Mouse (Mus musculus) heart, embryonic 11.5 days (tissue): Measurements from ENCODE around the gene Gm11042. TPM values are rescaled to one million over a fixed set of nuclear protein-coding genes. Genes with fewer than 3 reads are reported as not detected.
A peak's percentile ranks its signal among the peaks of the same experiment; 100 is the strongest.

ENCODE experiments used
- ATAC-seq: fragments of 200-750 bp; cut with Nextera tagmentation; replicated peaks from 2 replicates; pipeline ENCODE4 v1.8.0; 2017; ENCODE audit warnings: moderate library complexity; ENCODE audit not compliant: insufficient number of reproducible peaks, low FRiP score, low TSS enrichment
- H3K27ac ChIP-seq: fragments of 300-500 bp; sonication (generic); 2 replicates; pipeline ENCODE4 v1.5.1; 2014; ENCODE audit warnings: mild to moderate bottlenecking, low read depth, low read length
- H3K27me3 ChIP-seq: fragments of 300-500 bp; sonication (generic); 2 replicates; pipeline ENCODE4 v1.6.1; 2014; ENCODE audit warnings: mild to moderate bottlenecking, low read length, mixed read lengths; ENCODE audit not compliant: control insufficient read depth, insufficient read depth
- H3K36me3 ChIP-seq: fragments of 300-500 bp; sonication (generic); 2 replicates; pipeline ENCODE4 v1.6.1; 2014; ENCODE audit warnings: mild to moderate bottlenecking, low read length, moderate library complexity, mixed read lengths; ENCODE audit not compliant: control insufficient read depth, insufficient read depth
- H3K4me1 ChIP-seq: fragments of 300-500 bp; sonication (generic); 2 replicates; pipeline ENCODE4 v1.6.1; 2014; ENCODE audit warnings: low read length; ENCODE audit not compliant: control insufficient read depth, insufficient read depth
- H3K4me2 ChIP-seq: fragments of 300-500 bp; sonication (generic); 2 replicates; pipeline ENCODE4 v1.6.1; 2014; ENCODE audit warnings: mild to moderate bottlenecking, moderate library complexity
- H3K4me3 ChIP-seq: fragments of 300-500 bp; sonication (generic); 2 replicates; pipeline ENCODE4 v1.5.1; 2014; ENCODE audit warnings: low read depth, low read length
- H3K9ac ChIP-seq: fragments of 300-500 bp; sonication (generic); 2 replicates; pipeline ENCODE4 v1.6.1; 2014; ENCODE audit warnings: mild to moderate bottlenecking, low read depth, low read length, moderate library complexity
- H3K9me3 ChIP-seq: fragments of 300-500 bp; sonication (generic); replicated peaks from 2 replicates; pipeline ENCODE4 v1.6.1; 2016; ENCODE audit warnings: low read length; ENCODE audit not compliant: control insufficient read depth
- WGBS: fragments of 180-500 bp; shearing (Covaris S2); extraction: QIAGEN DNeasy Blood & Tissue Kit; methylation state at CpG from one replicate; pipeline ENCODE4 v1.1.7; 2014; ENCODE audit not compliant: insufficient replicate concordance; 5-methylcytosine and 5-hydroxymethylcytosine counted together
- polyA plus RNA-seq: library from polyadenylated mRNA; unstranded; fragments of >200 nt; fragmentation: Nextera tagmentation; extraction: Ambion mirVana; gene quantifications from 2 replicates; pipeline ENCODE4 v1.2.1, GENCODE M21; 2014

Gene Gm11042
- polyA plus RNA-seq, 1 experiment from 2014 or later: not detected

- WGBS: 25% methylated on average over 13 of the region's 13 CpGs
- Histone ChIP-seq H3K4me3 (no peak overlapping the region), H3K27me3 (no peaks in the 10 kb centered on the region), H3K4me1 (no peaks in the 10 kb centered on the region), H3K9me3 (no peaks in the 10 kb centered on the region), H3K36me3 (no peaks in the 10 kb centered on the region), H3K9ac (no peak overlapping the region), H3K27ac (no peak overlapping the region), H3K4me2 (no peak overlapping the region)
- no peak for ATAC-seq
Observed at GRCm38 (mm10) chr12:74333016-74333415, 16.8 kb upstream of the Gm11042 start.

GRCm38 (mm10) chr12:74329759-74330158 is 13.6 kb upstream of the Gm11042 start:
- H3K4me3 ChIP-seq: no peak overlapping the region
- H3K4me1 ChIP-seq: no peaks in the 10 kb centered on the region
- H3K4me2 ChIP-seq: no peak overlapping the region
- WGBS: 86% methylated on average over 6 of the region's 6 CpGs
- no peaks in the 10 kb centered on the region for H3K36me3 ChIP-seq
- no peak for ATAC-seq
- no peak overlapping the region for H3K9ac ChIP-seq
- no peak overlapping the region for H3K27ac ChIP-seq
- no peaks in the 10 kb centered on the region for H3K27me3 ChIP-seq
- no peaks in the 10 kb centered on the region for H3K9me3 ChIP-seq

- H3K4me2 ChIP-seq: no peak overlapping the region
- H3K27ac ChIP-seq: no peak overlapping the region
- ATAC-seq: no peak
- H3K9me3 ChIP-seq: no peaks in the 10 kb centered on the region
- H3K4me1 ChIP-seq: no peaks in the 10 kb centered on the region
- no peak overlapping the region for H3K4me3 ChIP-seq
- WGBS: 72% methylated on average over 3 of the region's 3 CpGs
- no peaks in the 10 kb centered on the region for H3K27me3 ChIP-seq
- H3K9ac ChIP-seq: no peak overlapping the region
- no peaks in the 10 kb centered on the region for H3K36me3 ChIP-seq
Observed at GRCm38 (mm10) chr12:74326644-74327043, 10.4 kb upstream of the Gm11042 start.

- ATAC-seq: no peak
- no peaks in the 10 kb centered on the region for H3K27me3 ChIP-seq
- no peaks in the 10 kb centered on the region for H3K4me1 ChIP-seq
- no peak overlapping the region for H3K27ac ChIP-seq
- WGBS: 77% methylated on average over 5 of the region's 5 CpGs
- H3K4me3 ChIP-seq: no peak overlapping the region
- H3K9ac ChIP-seq: no peak overlapping the region
- no peaks in the 10 kb centered on the region for H3K9me3 ChIP-seq
- H3K36me3 ChIP-seq: no peaks in the 10 kb centered on the region
- H3K4me2 ChIP-seq: no peak overlapping the region
Observed at GRCm38 (mm10) chr12:74321981-74322380, 5.8 kb upstream of the Gm11042 start.

- no peak overlapping the region for H3K4me2 ChIP-seq
- H3K9ac ChIP-seq: no peak overlapping the region
- no peak overlapping the region for H3K27ac ChIP-seq
- no peaks in the 10 kb centered on the region for H3K27me3 ChIP-seq
- ATAC-seq: no peak
- no peak overlapping the region for H3K4me3 ChIP-seq
- H3K9me3 ChIP-seq: no peaks in the 10 kb centered on the region
- H3K36me3 ChIP-seq: no peaks in the 10 kb centered on the region
- WGBS: 21% methylated on average over 10 of the region's 10 CpGs
- no peaks in the 10 kb centered on the region for H3K4me1 ChIP-seq
Observed at GRCm38 (mm10) chr12:74320318-74320717, 4.1 kb upstream of the Gm11042 start.

GRCm38 (mm10) chr12:74316989-74317759 is 980 bp upstream of the Gm11042 start:
- no peaks in the 10 kb centered on the region for H3K9me3 ChIP-seq
- H3K36me3 ChIP-seq: no peaks in the 10 kb centered on the region
- H3K4me2 ChIP-seq: peak overlapping the region; percentile 55
- peak overlapping the region; percentile 61 for H3K9ac ChIP-seq
- H3K4me3 ChIP-seq: peak overlapping the region; percentile 42
- 16% methylated on average over 15 of the region's 15 CpGs for WGBS
- no peak for ATAC-seq
- no peak overlapping the region for H3K27ac ChIP-seq
- H3K4me1 ChIP-seq: no peaks in the 10 kb centered on the region
- H3K27me3 ChIP-seq: no peaks in the 10 kb centered on the region

- H3K27me3 ChIP-seq: no peaks in the 10 kb centered on the region
- no peak for ATAC-seq
- WGBS: 44% methylated on average over 1 of the region's 2 CpGs
Observed at GRCm38 (mm10) chr12:74315221-74315620, 973 bp downstream of the Gm11042 start.

GRCm38 (mm10) chr12:74312611-74313010 is 3.6 kb downstream of the Gm11042 start:
- 84% methylated on average over 3 of the region's 3 CpGs for WGBS
- ATAC-seq: no peak

More at GRCm38 (mm10) chr12:74315221-74315620, 973 bp downstream of the Gm11042 start:
- no peaks in the 10 kb centered on the region for H3K4me1 ChIP-seq
- H3K4me2 ChIP-seq: no peak overlapping the region
- no peak overlapping the region for H3K27ac ChIP-seq
- H3K9me3 ChIP-seq: no peaks in the 10 kb centered on the region
- no peak overlapping the region for H3K9ac ChIP-seq
- H3K4me3 ChIP-seq: no peak overlapping the region
- no peaks in the 10 kb centered on the region for H3K36me3 ChIP-seq

More at GRCm38 (mm10) chr12:74312611-74313010, 3.6 kb downstream of the Gm11042 start:
- Histone ChIP-seq H3K4me3 (no peak overlapping the region), H3K27me3 (no peaks in the 10 kb centered on the region), H3K4me1 (no peaks in the 10 kb centered on the region), H3K9ac (no peak overlapping the region), H3K9me3 (no peaks in the 10 kb centered on the region), H3K4me2 (no peak overlapping the region), H3K36me3 (no peaks in the 10 kb centered on the region), H3K27ac (no peak overlapping the region)
